In genomic region chrX:69460896-69461295, GRCm38 (mm10) we compare ENCODE assay signal across 19 mouse cellular contexts.
DNase-seq lines count a peak whose midpoint lies in the region; TF ChIP-seq lines count a peak whose summit lies in the region.
"Had no signal": no experiment of that assay in that cellular context is flagged by ENCODE, and none has a peak within 500 bp of the region (broad histone marks: within the 10 kb centered on the region; RNA-seq: fewer than 3 reads in every experiment).

No protein-coding gene starts in this region.

- no peak overlapping the region for H3K4me3 ChIP-seq in kidney, adult 2 months (ENCODE audit: insufficient read depth, low read depth, low read length)
- H3K4me3 ChIP-seq: embryonic facial prominence, embryonic 13.5 days; embryonic facial prominence, embryonic 15.5 days; erythroblast, embryonic 14.5 days; forebrain, embryonic 10.5 days; forebrain, embryonic 12.5 days had no signal

- no peaks in the 10 kb centered on the region for H3K4me1 ChIP-seq in kidney, adult 2 months (ENCODE audit: control insufficient read depth, insufficient read depth, low read length)
- H3K4me1 ChIP-seq: embryonic facial prominence, embryonic 13.5 days; embryonic facial prominence, embryonic 15.5 days; forebrain, embryonic 12.5 days had no signal

- WGBS in kidney, adult 2 months, result 17% methylated on average over 2 of the region's 2 CpGs

- peak; percentile 5 to 39 for DNase-seq in cerebellum, postnatal 14 days
- no peak for DNase-seq in cerebellum, adult 9-11 months
- DNase-seq in kidney, adult 2 months, result peak; percentile 8
- no peak for DNase-seq in kidney, postnatal 10 days
- DNase-seq in brain, adult 2 months (ENCODE audit: low read depth, low spot score), result peak; percentile 8
- no peak for DNase-seq in adrenal gland, adult 8-10 months
- DNase-seq: adrenal gland, postnatal 10 days; adrenal gland, postnatal 25 days; B cell, adult 2 months; cerebellum, adult 11-12 months; cerebellum, adult 9-10 months; embryo, embryonic 11 days had no signal

- TF ChIP-seq CTCF in kidney, adult 2 months (conservative IDR thresholded peaks at IDR 0.05; ENCODE audit: insufficient read depth, insufficient read length, low read depth, low read length), result no peak

- H3K27me3 ChIP-seq in kidney, adult 2 months (replicated peaks; ENCODE audit: control insufficient read depth, insufficient read depth, low read length), result no peaks in the 10 kb centered on the region
- H3K27me3 ChIP-seq: CH12.LX; embryonic facial prominence, embryonic 13.5 days; embryonic facial prominence, embryonic 15.5 days; forebrain, embryonic 12.5 days had no signal

- TF ChIP-seq POLR2A in kidney, adult 2 months (IDR thresholded peaks at IDR 0.05; ENCODE audit: low read depth, low read length), result no peak

- no peak overlapping the region for H3K27ac ChIP-seq in kidney, adult 2 months (ENCODE audit: insufficient read depth, low read depth, low read length)
- H3K27ac ChIP-seq: embryonic facial prominence, embryonic 13.5 days; embryonic facial prominence, embryonic 15.5 days; forebrain, embryonic 10.5 days; forebrain, embryonic 12.5 days had no signal

- no peaks in the 10 kb centered on the region for H3K36me3 ChIP-seq in kidney, adult 2 months (ENCODE audit: control insufficient read depth, insufficient read depth, low read length)
- H3K36me3 ChIP-seq: embryonic facial prominence, embryonic 13.5 days; embryonic facial prominence, embryonic 15.5 days; forebrain, embryonic 10.5 days; forebrain, embryonic 12.5 days; G1E had no signal

Comparison
In these comparisons a context has a peak if more than half of its experiments do, and no peak if none do; other contexts are left out.
1. DNase-seq: peak in cerebellum, postnatal 14 days (2 of 2), kidney, adult 2 months (single experiment) and brain, adult 2 months (single experiment); none in cerebellum, adult 9-11 months (single experiment), kidney, postnatal 10 days (single experiment) and adrenal gland, adult 8-10 months (single experiment).